Mouse (Mus musculus) stomach, postnatal 0 days (tissue): ENCODE results near the gene Ppbp. TPM values are rescaled to one million over a fixed set of nuclear protein-coding genes. Genes with fewer than 3 reads are reported as not detected.
A peak's percentile ranks its signal among the peaks of the same experiment; 100 is the strongest.

ENCODE experiments used
- ATAC-seq: fragments of 200-750 bp; cut with Nextera tagmentation; 2 replicates; pipeline ENCODE4 v1.8.0; 2017; ENCODE audit not compliant: low FRiP score, low TSS enrichment
- DNase-seq: peaks from one replicate; pipeline ENCODE4 v3.0.0-alpha.2; 2016; ENCODE audit warnings: low spot score
- H3K27ac ChIP-seq: fragments of 300-500 bp; sonication (generic); replicated peaks from 2 replicates; pipeline ENCODE4 v1.5.1; 2014; ENCODE audit warnings: mild to moderate bottlenecking, control low read depth
- H3K27me3 ChIP-seq: fragments of 300-500 bp; sonication (generic); 2 replicates; pipeline ENCODE4 v1.6.1; 2014; ENCODE audit warnings: low read length; ENCODE audit not compliant: control insufficient read depth, insufficient read depth
- H3K36me3 ChIP-seq: fragments of 300-500 bp; sonication (generic); 2 replicates; pipeline ENCODE4 v1.6.1; 2014; ENCODE audit warnings: low read length, mixed read lengths; ENCODE audit not compliant: control insufficient read depth, insufficient read depth
- H3K4me1 ChIP-seq: fragments of 300-500 bp; sonication (generic); replicated peaks from 2 replicates; pipeline ENCODE4 v1.6.1; 2014; ENCODE audit warnings: antibody characterized with exemption; ENCODE audit not compliant: control insufficient read depth, insufficient read depth
- H3K4me2 ChIP-seq: fragments of 300-500 bp; sonication (generic); replicated peaks from 2 replicates; pipeline ENCODE4 v1.6.1; 2014; ENCODE audit warnings: low read depth, mild to moderate bottlenecking, control low read depth, moderate library complexity
- H3K4me3 ChIP-seq: fragments of 300-500 bp; sonication (generic); 2 replicates; pipeline ENCODE4 v1.5.1; 2014; ENCODE audit warnings: low read depth, low read length, control low read depth
- H3K9ac ChIP-seq: fragments of 300-500 bp; sonication (generic); 2 replicates; pipeline ENCODE4 v1.6.1; 2014; ENCODE audit warnings: mild to moderate bottlenecking, low read length, control low read depth, mixed read lengths
- H3K9me3 ChIP-seq: fragments of 300-500 bp; sonication (generic); 2 replicates; pipeline ENCODE4 v1.6.1; 2016; ENCODE audit warnings: low read length; ENCODE audit not compliant: control insufficient read depth
- CTCF ChIP-seq: IDR thresholded peaks from 2 replicates; pipeline ENCODE4 v1.5.1; 2016; ENCODE audit warnings: antibody characterized with exemption, low read depth, mild to moderate bottlenecking, moderate library complexity
- EP300 ChIP-seq: optimal IDR thresholded peaks from 2 replicates; pipeline ENCODE3; 2016; ENCODE audit warnings: antibody characterized with exemption
- WGBS: fragments of 180-500 bp; shearing (Covaris S2); extraction: QIAGEN DNeasy Blood & Tissue Kit; methylation state at CpG from one replicate; pipeline ENCODE4 v1.1.7; 2014; 5-methylcytosine and 5-hydroxymethylcytosine counted together
- polyA plus RNA-seq: library from polyadenylated mRNA; unstranded; fragments of >200 nt; fragmentation: Nextera tagmentation; extraction: Ambion mirVana; gene quantifications from 2 replicates; pipeline ENCODE4 v1.2.1, GENCODE M21; 2015

Gene Ppbp
- polyA plus RNA-seq = 4.4 and 16.9 TPM in 2 replicates

GRCm38 (mm10) chr5:90768218-90768617 is at the start of gene Ppbp:
Ppbp (plus strand) TSS chr5:90768518.
- Histone ChIP-seq H3K4me2 (no peak within 1 kb of the TSS), H3K9me3 (no peaks in the 10 kb centered on the region), H3K9ac (no peak within 1 kb of the TSS), H3K36me3 (no peaks in the 10 kb centered on the region), H3K27me3 (no peaks in the 10 kb centered on the region), H3K27ac (no peak within 1 kb of the TSS), H3K4me1 (no peaks in the 10 kb centered on the region), H3K4me3 (no peak within 1 kb of the TSS)
- no peak for TF ChIP-seq CTCF
- no peak for TF ChIP-seq EP300
- 40% methylated on average over 3 of the region's 3 CpGs for WGBS
- DNase-seq (no peak), ATAC-seq (no peak)

GRCm38 (mm10) chr5:90722656-90723055 is 45.7 kb upstream of the Ppbp start:
- H3K27ac ChIP-seq = no peak overlapping the region
- no peak overlapping the region for H3K4me2 ChIP-seq
- ATAC-seq (peak; percentile 80), DNase-seq (no peak)
- H3K9ac ChIP-seq = no peak overlapping the region
- 82% methylated on average over 3 of the region's 3 CpGs for WGBS
- TF ChIP-seq CTCF = no peak
- no peak for TF ChIP-seq EP300
- no peaks in the 10 kb centered on the region for H3K9me3 ChIP-seq
- H3K4me1 ChIP-seq = no peaks in the 10 kb centered on the region
- H3K27me3 ChIP-seq = no peaks in the 10 kb centered on the region
- no peak overlapping the region for H3K4me3 ChIP-seq
- H3K36me3 ChIP-seq = no peaks in the 10 kb centered on the region

- H3K4me1 ChIP-seq = no peaks in the 10 kb centered on the region
- ATAC-seq (no peak), DNase-seq (no peak)
- H3K27ac ChIP-seq = no peak overlapping the region
- H3K36me3 ChIP-seq = no peaks in the 10 kb centered on the region
- H3K27me3 ChIP-seq = no peaks in the 10 kb centered on the region
- no peak overlapping the region for H3K4me2 ChIP-seq
- no peaks in the 10 kb centered on the region for H3K9me3 ChIP-seq
- 52% methylated on average over 3 of the region's 3 CpGs for WGBS
- TF ChIP-seq EP300 = no peak
- no peak for TF ChIP-seq CTCF
- H3K4me3 ChIP-seq = no peak overlapping the region
- no peak overlapping the region for H3K9ac ChIP-seq
Observed at GRCm38 (mm10) chr5:90728254-90728653, 40.1 kb upstream of the Ppbp start.

GRCm38 (mm10) chr5:90731480-90731879 is 36.8 kb upstream of the Ppbp start:
- ATAC-seq (no peak), DNase-seq (no peak)
- Histone ChIP-seq H3K27me3 (no peaks in the 10 kb centered on the region), H3K4me3 (no peak overlapping the region), H3K4me2 (no peak overlapping the region), H3K9ac (no peak overlapping the region), H3K9me3 (no peaks in the 10 kb centered on the region), H3K27ac (no peak overlapping the region), H3K4me1 (no peaks in the 10 kb centered on the region), H3K36me3 (no peaks in the 10 kb centered on the region)
- no peak for TF ChIP-seq CTCF
- no peak for TF ChIP-seq EP300
- 52% methylated on average over 4 of the region's 4 CpGs for WGBS

- no peak for ATAC-seq
- TF ChIP-seq CTCF = no peak
- no peak for TF ChIP-seq EP300
- Histone ChIP-seq H3K4me3 (no peak overlapping the region), H3K9ac (no peak overlapping the region), H3K9me3 (no peaks in the 10 kb centered on the region), H3K27ac (no peak overlapping the region), H3K36me3 (no peaks in the 10 kb centered on the region), H3K4me1 (no peaks in the 10 kb centered on the region), H3K4me2 (no peak overlapping the region), H3K27me3 (no peaks in the 10 kb centered on the region)
- no peak for DNase-seq
- WGBS = 60% methylated on average over 4 of the region's 4 CpGs
Observed at GRCm38 (mm10) chr5:90742029-90742428, 26.3 kb upstream of the Ppbp start.

- DNase-seq = no peak
- no peak overlapping the region for H3K4me2 ChIP-seq
- no peaks in the 10 kb centered on the region; the same call in 1 of the 2 replicates for H3K27me3 ChIP-seq
- H3K27ac ChIP-seq = no peak overlapping the region
- no peaks in the 10 kb centered on the region for H3K9me3 ChIP-seq
- H3K9ac ChIP-seq = no peak overlapping the region
- H3K4me3 ChIP-seq = no peak overlapping the region
- TF ChIP-seq EP300 (no peak), CTCF (no peak)
- H3K4me1 ChIP-seq = no peaks in the 10 kb centered on the region; the same call in 1 of the 2 replicates
- no peaks in the 10 kb centered on the region for H3K36me3 ChIP-seq
- ATAC-seq = no peak
- WGBS = 74% methylated on average over 1 of the region's 1 CpGs
Observed at GRCm38 (mm10) chr5:90753934-90754333, 14.4 kb upstream of the Ppbp start.
